Mouse (Mus musculus) spleen, adult 2 months (tissue): ENCODE results near the gene Gm21992.
"Not testable (repeated sequence)": the region's sequence is repeated elsewhere in the genome, so short reads cannot be mapped to it uniquely, and the experiment has no call there.

Experiments
- CTCF ChIP-seq: fragments of 200-500 bp; IDR thresholded peaks from 2 replicates; pipeline ENCODE4 v1.5.1; 2011; ENCODE audit warnings: mild to moderate bottlenecking, inconsistent platforms; ENCODE audit not compliant: insufficient read depth, insufficient read length, insufficient replicate concordance; ENCODE audit errors: extremely low read depth
- POLR2A ChIP-seq: fragments of 200-500 bp; IDR thresholded peaks from 2 replicates; pipeline ENCODE4 v1.6.1; 2011; ENCODE audit warnings: low read depth, low read length, inconsistent platforms

GRCm38 (mm10) chr19:4760544-4760943 is 50.9 kb downstream of the Gm21992 start:
- not testable (repeated sequence) for TF ChIP-seq CTCF, POLR2A
